Mouse (Mus musculus): ENCODE results near the gene Tmem176a. TPM values are rescaled to one million over a fixed set of nuclear protein-coding genes. Genes with fewer than 3 reads are reported as not detected.

Gene Tmem176a
- polyA plus RNA-seq, 1 experiment from 2014 or later, result 119 TPM

Other genes starting within 250 kb of the Tmem176a start
- gene Repin1, start 247.0 kb upstream of the Tmem176a start, polyA plus RNA-seq (2014; fragmentation: Nextera tagmentation; extraction: Ambion mirVana), result 23.4 and 25.4 TPM in 2 replicates
- gene Gm44965, start 247.0 kb upstream of the Tmem176a start, polyA plus RNA-seq (2014; fragmentation: Nextera tagmentation; extraction: Ambion mirVana), result 0.84 TPM in 1 of 2 replicates, not detected in the other
- 5.4 and 6.3 TPM in 2 replicates for gene Zfp775, start 238.9 kb upstream of the Tmem176a start, polyA plus RNA-seq (2014; fragmentation: Nextera tagmentation; extraction: Ambion mirVana)
- gene AI854703, start 214.2 kb upstream of the Tmem176a start, polyA plus RNA-seq (2014; fragmentation: Nextera tagmentation; extraction: Ambion mirVana), result 0.82 and 1.1 TPM in 2 replicates
- 0.85 and 1.2 TPM in 2 replicates for gene Gimap8, start 193.7 kb upstream of the Tmem176a start, polyA plus RNA-seq (2014; fragmentation: Nextera tagmentation; extraction: Ambion mirVana)
- gene Gimap9, start 164.8 kb upstream of the Tmem176a start, polyA plus RNA-seq (2014; fragmentation: Nextera tagmentation; extraction: Ambion mirVana), result 5.8 and 6.3 TPM in 2 replicates
- gene Gimap4, start 156.4 kb upstream of the Tmem176a start, polyA plus RNA-seq (2014; fragmentation: Nextera tagmentation; extraction: Ambion mirVana), result 20.7 and 25.2 TPM in 2 replicates
- gene Gimap6, start 132.7 kb upstream of the Tmem176a start, polyA plus RNA-seq (2014; fragmentation: Nextera tagmentation; extraction: Ambion mirVana), result 37.6 and 40.2 TPM in 2 replicates
- gene Gm28053, start 122.3 kb upstream of the Tmem176a start, polyA plus RNA-seq (2014; fragmentation: Nextera tagmentation; extraction: Ambion mirVana), result 3.3 and 5.1 TPM in 2 replicates
- gene Gimap7, start 122.3 kb upstream of the Tmem176a start, polyA plus RNA-seq (2014; fragmentation: Nextera tagmentation; extraction: Ambion mirVana), result not detected in 2 replicates
- 26.1 and 27.5 TPM in 2 replicates for gene Gimap1, start 101.9 kb upstream of the Tmem176a start, polyA plus RNA-seq (2014; fragmentation: Nextera tagmentation; extraction: Ambion mirVana)
- 6.8 and 8.7 TPM in 2 replicates for gene Gimap5, start 94.7 kb upstream of the Tmem176a start, polyA plus RNA-seq (2014; fragmentation: Nextera tagmentation; extraction: Ambion mirVana)
- not detected in 2 replicates for gene Gimap3, start 70.1 kb upstream of the Tmem176a start, polyA plus RNA-seq (2014; fragmentation: Nextera tagmentation; extraction: Ambion mirVana)
- gene Tmem176b, start 577 bp downstream of the Tmem176a start, polyA plus RNA-seq (2014; fragmentation: Nextera tagmentation; extraction: Ambion mirVana), result 274 and 295 TPM in 2 replicates
- not detected in 2 replicates for gene Aoc1, start 32.0 kb downstream of the Tmem176a start, polyA plus RNA-seq (2014; fragmentation: Nextera tagmentation; extraction: Ambion mirVana)
- 0.11 TPM in 1 of 2 replicates, not detected in the other for gene 1600015I10Rik, start 89.0 kb downstream of the Tmem176a start, polyA plus RNA-seq (2014; fragmentation: Nextera tagmentation; extraction: Ambion mirVana)
- not detected in 2 replicates for gene Doxl2, start 134.0 kb downstream of the Tmem176a start, polyA plus RNA-seq (2014; fragmentation: Nextera tagmentation; extraction: Ambion mirVana)
- not detected in 2 replicates for gene Svs1, start 145.9 kb downstream of the Tmem176a start, polyA plus RNA-seq (2014; fragmentation: Nextera tagmentation; extraction: Ambion mirVana)
- gene Gpnmb, start 195.6 kb downstream of the Tmem176a start, polyA plus RNA-seq (2014; fragmentation: Nextera tagmentation; extraction: Ambion mirVana), result 1.9 and 8.4 TPM in 2 replicates
- 59.3 and 59.8 TPM in 2 replicates for gene Malsu1, start 232.9 kb downstream of the Tmem176a start, polyA plus RNA-seq (2014; fragmentation: Nextera tagmentation; extraction: Ambion mirVana)

Measured in heart, embryonic 14.5 days (tissue).